Mouse (Mus musculus) embryonic facial prominence, embryonic 14.5 days (tissue): ENCODE results near the gene Accs. TPM values are rescaled to one million over a fixed set of nuclear protein-coding genes. Genes with fewer than 3 reads are reported as not detected.
A peak's percentile ranks its signal among the peaks of the same experiment; 100 is the strongest.

Source experiments
- ATAC-seq: fragments of 200-750 bp; cut with Nextera tagmentation; 2 replicates; pipeline ENCODE4 v1.8.0; 2017; ENCODE audit warnings: low read depth, moderate number of reproducible peaks, moderate TSS enrichment
- DNase-seq: peaks from one replicate; pipeline ENCODE4 v3.0.0-alpha.2; 2015; ENCODE audit warnings: low spot score
- H3K27ac ChIP-seq: fragments of 300-500 bp; sonication (generic); replicated peaks from 2 replicates; pipeline ENCODE4 v1.5.1; 2014; ENCODE audit warnings: low read depth, mild to moderate bottlenecking, low read length, moderate library complexity
- H3K27me3 ChIP-seq: fragments of 300-500 bp; sonication (generic); replicated peaks from 2 replicates; pipeline ENCODE4 v1.6.1; 2014; ENCODE audit warnings: low read length; ENCODE audit not compliant: control insufficient read depth, insufficient read depth
- H3K36me3 ChIP-seq: fragments of 300-500 bp; sonication (generic); 2 replicates; pipeline ENCODE4 v1.6.1; 2014; ENCODE audit warnings: low read length, mixed read lengths; ENCODE audit not compliant: control insufficient read depth, insufficient read depth
- H3K4me1 ChIP-seq: fragments of 300-500 bp; sonication (generic); 2 replicates; pipeline ENCODE4 v1.6.1; 2014; ENCODE audit warnings: antibody characterized with exemption, low read length; ENCODE audit not compliant: control insufficient read depth, insufficient read depth
- H3K4me2 ChIP-seq: fragments of 300-500 bp; sonication (generic); 2 replicates; pipeline ENCODE4 v1.6.1; 2014; ENCODE audit warnings: low read depth, mild to moderate bottlenecking, low read length, moderate library complexity, mixed read lengths
- H3K4me3 ChIP-seq: fragments of 300-500 bp; sonication (generic); 2 replicates; pipeline ENCODE4 v1.5.1; 2014; ENCODE audit warnings: low read depth, mild to moderate bottlenecking, low read length
- H3K9ac ChIP-seq: fragments of 300-500 bp; sonication (generic); 2 replicates; pipeline ENCODE4 v1.6.1; 2014; ENCODE audit warnings: low read depth, mild to moderate bottlenecking, low read length, moderate library complexity, mixed read lengths
- H3K9me3 ChIP-seq: fragments of 300-500 bp; sonication (generic); 2 replicates; pipeline ENCODE4 v1.6.1; 2016; ENCODE audit warnings: low read length; ENCODE audit not compliant: control insufficient read depth
- WGBS: fragments of 180-500 bp; shearing (Covaris S2); extraction: QIAGEN DNeasy Blood & Tissue Kit; methylation state at CpG from one replicate; pipeline ENCODE4 v1.1.7; 2014; 5-methylcytosine and 5-hydroxymethylcytosine counted together
- polyA plus RNA-seq: library from polyadenylated mRNA; unstranded; fragments of >200 nt; fragmentation: Nextera tagmentation; extraction: Ambion mirVana; gene quantifications from 2 replicates; pipeline ENCODE4 v1.2.1, GENCODE M21; 2014

Accs gene
- polyA plus RNA-seq, 1 experiment from 2014 or later: 5.7 TPM

DNA sequence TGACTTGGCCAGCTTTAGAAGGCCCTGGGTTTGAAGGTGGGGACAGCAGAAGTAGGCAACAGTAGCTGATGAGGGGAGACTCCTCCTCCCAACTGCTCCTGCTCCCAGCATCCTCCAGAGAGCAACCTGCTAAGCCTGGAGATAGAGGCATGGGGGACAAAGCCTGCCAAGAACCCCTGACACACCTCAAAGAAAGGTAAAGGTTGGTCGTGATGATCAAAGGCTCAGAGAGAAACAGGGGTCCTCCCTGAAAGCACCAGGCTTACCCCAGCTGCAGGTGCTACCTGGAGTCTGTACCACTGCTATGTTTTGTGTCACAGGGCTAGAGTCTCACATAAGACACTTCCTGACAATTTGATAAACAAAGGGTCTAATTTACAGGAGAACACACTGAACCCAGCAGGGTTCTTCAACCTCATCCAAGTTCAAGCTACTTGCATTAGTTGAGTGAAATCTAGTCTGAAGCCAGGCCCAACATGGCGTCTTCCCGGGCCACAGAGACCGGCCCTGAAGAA is 21.7 kb upstream of the Accs start:
- no peak for ATAC-seq
- H3K9ac ChIP-seq: no peak overlapping the region
- 86% methylated on average over 4 of the region's 4 CpGs for WGBS
- no peaks in the 10 kb centered on the region for H3K9me3 ChIP-seq
- H3K27me3 ChIP-seq: no peaks in the 10 kb centered on the region
- no peak overlapping the region for H3K4me3 ChIP-seq
- DNase-seq: no peak
- no peak overlapping the region for H3K4me2 ChIP-seq
- no peak overlapping the region for H3K27ac ChIP-seq
- peaks cover 3% of the 10 kb centered on the region; the same call in 1 of the 2 replicates for H3K4me1 ChIP-seq
- H3K36me3 ChIP-seq: no peaks in the 10 kb centered on the region

DNA sequence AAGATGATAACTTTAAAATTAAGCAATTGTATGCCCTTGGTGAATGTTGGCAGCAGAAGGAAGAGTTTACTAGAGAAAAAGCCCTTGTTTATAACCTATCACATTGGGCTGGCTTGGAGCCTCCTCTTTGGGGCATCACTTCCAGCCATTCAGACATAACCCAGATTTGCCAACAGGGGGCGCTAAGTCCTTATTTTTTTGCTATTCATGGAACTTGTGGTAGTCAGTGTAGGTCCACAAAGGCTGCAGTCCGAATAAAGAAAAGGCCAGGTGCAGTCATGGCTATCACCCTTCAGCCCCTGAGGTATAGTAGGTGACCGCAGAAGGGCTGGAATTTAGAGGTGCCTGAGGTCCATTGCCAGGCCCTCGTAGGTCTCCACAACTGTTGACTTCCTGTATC is 21.1 kb upstream of the Accs start:
- 52% methylated on average over 4 of the region's 4 CpGs for WGBS
- no peaks in the 10 kb centered on the region for H3K36me3 ChIP-seq
- peaks cover 3% of the 10 kb centered on the region; the same call in 1 of the 2 replicates for H3K4me1 ChIP-seq
- no peaks in the 10 kb centered on the region for H3K27me3 ChIP-seq
- no peaks in the 10 kb centered on the region for H3K9me3 ChIP-seq
- H3K4me3 ChIP-seq: no peak overlapping the region
- DNase-seq (peak; percentile 66), ATAC-seq (peak; percentile 63; the same call in 1 of the 2 replicates)
- H3K4me2 ChIP-seq: no peak overlapping the region
- H3K9ac ChIP-seq: no peak overlapping the region
- no peak overlapping the region for H3K27ac ChIP-seq

DNA sequence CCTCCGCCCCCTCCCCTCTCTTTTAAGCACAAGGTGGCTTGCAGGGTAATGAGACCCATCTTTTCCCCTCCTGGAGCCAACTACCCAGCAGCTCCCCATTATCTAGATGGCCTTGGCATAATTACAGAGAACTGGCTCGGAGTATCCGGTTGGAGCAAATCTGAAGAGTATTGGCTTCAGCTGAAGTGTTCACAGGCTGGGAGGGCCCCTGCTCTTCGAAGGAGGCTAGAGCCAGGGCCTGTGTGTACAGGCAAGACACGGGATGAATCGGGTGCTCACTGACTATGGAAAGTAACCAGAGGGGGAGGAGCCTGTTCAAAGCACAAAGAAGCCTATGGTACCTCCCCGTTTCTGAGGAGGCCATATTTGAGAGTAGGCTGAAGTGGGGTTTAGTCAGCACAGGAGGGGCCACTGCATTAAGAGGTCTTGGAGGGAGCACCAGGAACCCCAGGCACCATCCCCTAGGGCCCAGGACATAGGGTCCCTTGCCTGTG is 19.4 kb upstream of the Accs start, which contains the start of gene Accsl:
Gene Accsl (minus strand): TSS at position 51 of the 494 bp plus-strand sequence.
- Histone ChIP-seq H3K9ac (no peak within 1 kb of the TSS), H3K4me3 (no peak within 1 kb of the TSS), H3K4me1 (peaks cover 2% of the 10 kb centered on the region; the same call in 1 of the 2 replicates), H3K27me3 (no peaks in the 10 kb centered on the region), H3K36me3 (no peaks in the 10 kb centered on the region), H3K9me3 (no peaks in the 10 kb centered on the region), H3K4me2 (no peak within 1 kb of the TSS), H3K27ac (no peak within 1 kb of the TSS)
- ATAC-seq (no peak), DNase-seq (no peak)
- 53% methylated on average over 7 of the region's 7 CpGs for WGBS

DNA sequence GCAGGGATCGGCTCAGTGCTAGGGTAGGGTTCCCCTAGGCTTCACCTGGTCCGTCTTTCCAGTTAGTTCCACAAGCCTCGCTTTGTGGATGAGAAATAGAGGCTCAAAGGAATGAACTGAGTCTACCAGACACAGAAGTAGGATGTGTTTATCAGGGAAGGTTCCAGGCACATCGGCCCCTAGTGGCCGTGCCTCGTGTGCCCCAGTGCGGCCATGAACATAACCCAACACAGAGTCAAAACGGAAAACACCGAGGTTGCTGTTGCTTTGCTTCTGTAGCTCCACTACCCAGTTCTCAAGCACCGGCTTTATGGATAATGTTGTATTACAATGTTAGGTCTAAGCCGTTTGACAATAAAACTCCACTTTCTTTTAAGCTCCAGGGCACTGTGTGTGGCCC is 18.8 kb upstream of the Accs start:
- no peak overlapping the region for H3K27ac ChIP-seq
- no peaks in the 10 kb centered on the region for H3K36me3 ChIP-seq
- no peak overlapping the region for H3K4me2 ChIP-seq
- H3K9ac ChIP-seq: no peak overlapping the region
- WGBS: 85% methylated on average over 11 of the region's 11 CpGs
- no peaks in the 10 kb centered on the region for H3K9me3 ChIP-seq
- DNase-seq (no peak), ATAC-seq (no peak)
- H3K4me1 ChIP-seq: no peaks in the 10 kb centered on the region
- no peak overlapping the region for H3K4me3 ChIP-seq
- H3K27me3 ChIP-seq: no peaks in the 10 kb centered on the region

DNA sequence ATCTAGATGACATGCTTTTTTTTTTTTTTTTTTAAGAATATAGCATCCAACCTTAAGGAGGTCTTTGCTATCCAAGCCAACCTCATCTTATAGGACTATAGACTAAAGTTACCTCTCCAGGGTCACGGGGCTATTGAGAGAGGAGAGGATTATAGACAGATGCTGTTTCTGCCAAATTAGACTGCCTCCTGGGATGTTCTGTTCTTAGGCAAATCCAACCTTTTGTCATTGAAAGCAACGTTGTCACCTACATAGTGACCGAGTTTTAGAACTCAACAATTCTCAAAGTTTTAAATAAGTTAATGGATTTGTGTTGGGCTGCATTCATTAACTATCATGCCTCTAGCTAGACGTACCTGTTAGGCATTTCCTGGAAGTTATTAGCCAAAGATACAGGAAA is 13.5 kb upstream of the Accs start:
- no peaks in the 10 kb centered on the region for H3K9me3 ChIP-seq
- WGBS: 63% methylated on average over 4 of the region's 4 CpGs
- H3K27me3 ChIP-seq: no peaks in the 10 kb centered on the region

DNA sequence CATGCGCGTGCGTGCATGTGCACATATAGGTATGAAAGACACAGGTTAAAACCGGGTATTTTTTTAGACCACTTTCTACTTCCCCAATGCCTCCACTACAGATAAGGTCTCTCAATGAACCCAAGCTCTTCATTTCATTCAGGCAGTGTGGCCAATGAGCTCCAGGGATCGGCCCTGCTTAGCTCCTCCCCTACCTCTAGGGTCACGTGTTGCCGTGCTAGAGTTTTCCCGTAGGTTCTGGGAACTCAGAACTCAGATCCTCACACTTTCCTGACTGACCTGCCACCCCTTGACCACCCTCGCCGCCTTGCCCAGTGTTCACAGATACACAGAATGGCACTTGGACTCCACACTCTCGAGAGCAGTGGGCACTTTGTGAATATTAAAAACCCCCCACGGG is 9.1 kb upstream of the Accs start:
- ATAC-seq (no peak), DNase-seq (no peak)
- no peaks in the 10 kb centered on the region for H3K27me3 ChIP-seq
- H3K27ac ChIP-seq: no peak overlapping the region
- no peak overlapping the region for H3K4me3 ChIP-seq
- H3K9ac ChIP-seq: no peak overlapping the region
- 75% methylated on average over 12 of the region's 12 CpGs for WGBS
- no peak overlapping the region for H3K4me2 ChIP-seq
- H3K4me1 ChIP-seq: no peaks in the 10 kb centered on the region
- no peaks in the 10 kb centered on the region for H3K9me3 ChIP-seq
- no peaks in the 10 kb centered on the region for H3K36me3 ChIP-seq

More for the DNA sequence above, 13.5 kb upstream of the Accs start:
- Histone ChIP-seq H3K4me1 (no peaks in the 10 kb centered on the region), H3K4me2 (no peak overlapping the region), H3K27ac (no peak overlapping the region), H3K36me3 (no peaks in the 10 kb centered on the region), H3K9ac (no peak overlapping the region), H3K4me3 (no peak overlapping the region)
- ATAC-seq: no peak
- no peak for DNase-seq

DNA sequence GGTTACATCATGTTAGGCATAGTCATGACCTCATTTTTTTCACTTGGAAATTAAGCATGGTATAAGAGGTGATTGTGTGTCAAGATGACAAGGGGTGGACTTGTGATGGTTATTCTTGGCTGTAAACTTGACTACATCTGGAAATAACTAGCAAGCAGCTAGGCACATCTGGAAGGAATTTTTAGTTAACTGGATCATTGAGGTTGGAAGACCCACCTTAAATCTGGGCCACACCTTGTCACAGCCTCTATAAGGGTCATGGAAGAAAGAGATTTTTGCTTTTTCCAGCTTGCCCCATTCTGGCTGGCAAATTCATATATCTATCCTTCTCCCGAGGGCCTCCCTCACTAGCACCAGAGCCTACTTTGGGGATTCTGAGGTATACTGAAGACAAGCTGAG is 1.6 kb upstream of the Accs start:
- H3K9ac ChIP-seq: no peak overlapping the region
- no peak overlapping the region for H3K27ac ChIP-seq
- WGBS: 38% methylated on average over 1 of the region's 1 CpGs
- DNase-seq (peak; percentile 11), ATAC-seq (no peak)
- H3K9me3 ChIP-seq: no peaks in the 10 kb centered on the region
- no peak overlapping the region for H3K4me3 ChIP-seq
- H3K4me2 ChIP-seq: no peak overlapping the region
- no peaks in the 10 kb centered on the region for H3K27me3 ChIP-seq
- H3K4me1 ChIP-seq: peaks cover 21% of the 10 kb centered on the region
- H3K36me3 ChIP-seq: 0 out of 2 replicates have a peak, but pooled peaks cover 3% of the 10 kb centered on the region

DNA sequence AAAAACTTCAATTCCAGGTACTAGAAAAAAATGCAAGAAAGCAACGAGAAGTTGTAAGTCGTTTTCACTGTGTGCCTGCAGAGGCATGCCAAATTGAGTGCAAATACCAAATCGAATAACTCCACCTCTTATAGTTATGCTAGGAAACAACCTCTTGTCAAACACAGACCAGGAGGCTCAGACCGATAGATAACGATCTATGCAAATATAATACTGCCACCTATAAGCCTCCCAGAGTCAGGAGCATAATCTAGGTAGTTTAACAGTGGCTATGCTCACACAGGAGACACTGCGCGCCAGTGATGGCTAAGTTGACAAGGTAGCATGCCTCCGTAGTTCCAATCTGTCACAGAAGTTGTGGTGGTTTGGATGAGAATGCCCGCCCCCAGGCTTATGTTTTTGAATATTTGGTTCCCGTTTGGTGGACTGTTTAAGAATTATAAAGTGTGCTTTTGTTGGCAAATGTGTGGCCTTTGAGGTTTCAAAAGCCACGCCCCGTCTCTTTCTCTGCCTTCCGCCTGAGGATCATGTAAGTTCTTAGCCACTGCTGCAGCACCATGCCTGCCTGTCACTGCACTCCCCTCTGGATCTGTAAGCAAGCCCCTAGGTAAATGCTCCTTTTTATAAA is 688 bp upstream of the Accs start:
- 36% methylated on average over 13 of the region's 13 CpGs for WGBS

DNA sequence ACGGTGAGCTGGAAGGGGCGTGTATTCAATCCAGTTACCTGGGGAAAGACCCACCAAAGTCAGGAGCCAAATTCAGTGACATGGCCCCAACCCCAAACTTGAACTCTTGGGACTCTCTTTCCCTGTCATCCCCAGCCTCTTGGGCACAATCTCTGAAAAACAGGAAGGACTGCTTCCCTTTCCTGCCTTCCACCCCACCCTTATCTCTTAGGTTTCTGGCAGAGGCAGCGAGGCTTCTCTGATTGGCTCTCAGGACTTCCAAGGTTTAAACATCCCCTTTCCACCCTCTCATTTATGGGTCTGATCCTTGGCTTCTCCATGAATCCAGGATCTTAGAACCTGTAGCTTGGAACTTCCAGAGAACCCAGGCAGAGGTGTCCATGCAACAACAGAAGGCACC is 8.4 kb downstream of the Accs start:
- WGBS: 91% methylated on average over 3 of the region's 3 CpGs

More for the DNA sequence above, 688 bp upstream of the Accs start:
- Histone ChIP-seq H3K4me2 (peak overlapping the region; percentile 83), H3K27me3 (no peaks in the 10 kb centered on the region), H3K9ac (no peak overlapping the region), H3K9me3 (no peaks in the 10 kb centered on the region), H3K4me1 (peaks cover 21% of the 10 kb centered on the region), H3K36me3 (0 out of 2 replicates have a peak, but pooled peaks cover 5% of the 10 kb centered on the region), H3K4me3 (peak overlapping the region; percentile 47), H3K27ac (no peak overlapping the region)
- peak; percentile 29 for DNase-seq
- no peak for ATAC-seq

More for the DNA sequence above, 8.4 kb downstream of the Accs start:
- H3K27ac ChIP-seq: no peak overlapping the region
- peaks cover 59% of the 10 kb centered on the region for H3K36me3 ChIP-seq
- H3K27me3 ChIP-seq: no peaks in the 10 kb centered on the region
- H3K9me3 ChIP-seq: no peaks in the 10 kb centered on the region
- ATAC-seq: no peak
- no peaks in the 10 kb centered on the region for H3K4me1 ChIP-seq
- no peak for DNase-seq
- no peak overlapping the region for H3K4me3 ChIP-seq
- H3K9ac ChIP-seq: no peak overlapping the region
- no peak overlapping the region for H3K4me2 ChIP-seq
